Mouse (Mus musculus): ENCODE measurements around the gene Ptpn13. TPM values are rescaled to one million over a fixed set of nuclear protein-coding genes. Genes with fewer than 3 reads are reported as not detected.

Gene Ptpn13
- polyA plus RNA-seq, 1 experiment from 2014 or later = 19.1 TPM

GRCm38 (mm10) chr5:103395683-103396082 is 29.3 kb upstream of the Ptpn13 start:
- Histone ChIP-seq H3K36me3 (no peaks in the 10 kb centered on the region), H3K4me3 (no peak overlapping the region), H3K9ac (replicated peaks) (no peak overlapping the region), H3K4me2 (replicated peaks) (no peak overlapping the region), H3K27ac (replicated peaks) (no peak overlapping the region), H3K27me3 (no peaks in the 10 kb centered on the region), H3K4me1 (peaks cover 8% of the 10 kb centered on the region), H3K9me3 (no peaks in the 10 kb centered on the region)
- ATAC-seq (ENCODE audit: low FRiP score, low read depth) = no peak
- WGBS = 98% methylated on average over 5 of the region's 5 CpGs

DNA sequence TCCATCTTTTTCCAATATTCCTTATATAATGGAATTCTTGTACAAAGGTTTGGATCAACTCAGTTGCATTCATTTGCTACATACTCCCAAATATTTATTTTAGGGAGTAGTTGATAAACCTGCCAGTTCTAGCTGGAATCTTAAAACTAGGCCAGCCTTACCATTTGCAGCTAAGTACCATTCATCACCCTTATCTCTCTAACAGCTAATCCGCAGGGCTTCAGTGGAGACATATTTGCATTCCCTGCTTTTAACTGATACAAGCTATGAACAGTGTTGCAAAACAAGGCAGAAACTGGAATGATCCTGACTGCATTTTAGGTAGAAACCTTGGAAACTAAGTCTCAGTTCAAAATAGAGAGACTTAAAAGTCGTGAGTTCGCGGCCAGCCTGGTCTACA is 27.6 kb upstream of the Ptpn13 start:
- Histone ChIP-seq H3K9ac (replicated peaks) (no peak overlapping the region), H3K36me3 (no peaks in the 10 kb centered on the region), H3K4me3 (no peak overlapping the region), H3K9me3 (no peaks in the 10 kb centered on the region), H3K27ac (replicated peaks) (no peak overlapping the region), H3K27me3 (no peaks in the 10 kb centered on the region), H3K4me1 (peaks cover 16% of the 10 kb centered on the region), H3K4me2 (replicated peaks) (no peak overlapping the region)
- WGBS = 75% methylated on average over 4 of the region's 4 CpGs
- no peak for ATAC-seq (ENCODE audit: low FRiP score, low read depth)

GRCm38 (mm10) chr5:103404213-103404968 is 20.6 kb upstream of the Ptpn13 start:
- Histone ChIP-seq H3K27me3 (no peaks in the 10 kb centered on the region), H3K4me2 (replicated peaks) (no peak overlapping the region), H3K4me3 (no peak overlapping the region), H3K9ac (replicated peaks) (no peak overlapping the region), H3K9me3 (no peaks in the 10 kb centered on the region), H3K36me3 (no peaks in the 10 kb centered on the region), H3K27ac (replicated peaks) (no peak overlapping the region), H3K4me1 (peaks cover 7% of the 10 kb centered on the region; the same call in 1 of the 2 replicates)
- no peak for ATAC-seq (ENCODE audit: low FRiP score, low read depth)
- 85% methylated on average over 12 of the region's 12 CpGs for WGBS

DNA sequence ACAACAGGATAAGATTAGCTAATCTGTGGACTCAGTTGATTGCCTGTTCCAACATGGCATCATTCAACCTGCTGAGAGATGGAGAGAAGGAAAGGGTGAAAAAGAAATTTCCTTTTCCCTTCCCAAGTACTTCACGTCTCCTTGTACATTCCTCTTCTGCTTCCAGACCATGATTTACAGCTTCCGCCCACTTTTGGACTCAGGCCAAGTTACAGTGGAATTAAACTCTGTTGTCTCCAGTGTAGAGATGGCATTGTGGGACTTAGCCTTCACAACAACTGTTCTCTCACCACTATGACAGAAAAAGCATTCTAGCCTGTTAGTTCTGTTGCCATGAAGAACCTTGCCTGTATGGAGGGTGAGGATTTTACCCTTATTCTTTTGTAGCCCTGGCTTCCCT is 19.1 kb upstream of the Ptpn13 start:
- H3K4me1 ChIP-seq = peaks cover 7% of the 10 kb centered on the region; the same call in 1 of the 2 replicates
- H3K36me3 ChIP-seq = no peaks in the 10 kb centered on the region
- no peak overlapping the region for H3K27ac ChIP-seq (replicated peaks)
- WGBS = 71% methylated on average over 2 of the region's 2 CpGs
- H3K9me3 ChIP-seq = no peaks in the 10 kb centered on the region
- H3K4me3 ChIP-seq = no peak overlapping the region
- H3K27me3 ChIP-seq = no peaks in the 10 kb centered on the region
- ATAC-seq (ENCODE audit: low FRiP score, low read depth) = no peak
- H3K4me2 ChIP-seq (replicated peaks) = no peak overlapping the region
- H3K9ac ChIP-seq (replicated peaks) = no peak overlapping the region

- H3K36me3 ChIP-seq = no peaks in the 10 kb centered on the region
- no peak overlapping the region for H3K4me2 ChIP-seq (replicated peaks)
- H3K27me3 ChIP-seq = no peaks in the 10 kb centered on the region
- H3K9me3 ChIP-seq = no peaks in the 10 kb centered on the region
- H3K4me3 ChIP-seq = no peak overlapping the region
- no peak overlapping the region for H3K27ac ChIP-seq (replicated peaks)
- H3K9ac ChIP-seq (replicated peaks) = no peak overlapping the region
- no peak for ATAC-seq (ENCODE audit: low FRiP score, low read depth)
- WGBS = 63% methylated on average over 10 of the region's 10 CpGs
- no peaks in the 10 kb centered on the region for H3K4me1 ChIP-seq
These were observed 12.8 kb upstream of the Ptpn13 start for GRCm38 (mm10) chr5:103412020-103412747.

- Histone ChIP-seq H3K9me3 (no peaks in the 10 kb centered on the region), H3K36me3 (no peaks in the 10 kb centered on the region), H3K4me2 (replicated peaks) (no peak overlapping the region), H3K27ac (replicated peaks) (no peak overlapping the region), H3K4me1 (no peaks in the 10 kb centered on the region), H3K4me3 (no peak overlapping the region), H3K27me3 (no peaks in the 10 kb centered on the region), H3K9ac (replicated peaks) (no peak overlapping the region)
- no peak for ATAC-seq (ENCODE audit: low FRiP score, low read depth)
- 63% methylated on average over 3 of the region's 3 CpGs for WGBS
These were observed 10.4 kb upstream of the Ptpn13 start for GRCm38 (mm10) chr5:103414542-103414941.

GRCm38 (mm10) chr5:103418009-103418408 is 7.0 kb upstream of the Ptpn13 start:
- H3K4me3 ChIP-seq = no peak overlapping the region
- H3K9me3 ChIP-seq = no peaks in the 10 kb centered on the region
- no peak overlapping the region for H3K9ac ChIP-seq (replicated peaks)
- H3K36me3 ChIP-seq = no peaks in the 10 kb centered on the region
- H3K4me1 ChIP-seq = peaks cover 12% of the 10 kb centered on the region
- ATAC-seq (ENCODE audit: low FRiP score, low read depth) = no peak
- no peak overlapping the region for H3K27ac ChIP-seq (replicated peaks)
- H3K27me3 ChIP-seq = peaks cover 8% of the 10 kb centered on the region; the same call in 1 of the 2 replicates
- WGBS = 77% methylated on average over 9 of the region's 9 CpGs
- H3K4me2 ChIP-seq (replicated peaks) = no peak overlapping the region

DNA sequence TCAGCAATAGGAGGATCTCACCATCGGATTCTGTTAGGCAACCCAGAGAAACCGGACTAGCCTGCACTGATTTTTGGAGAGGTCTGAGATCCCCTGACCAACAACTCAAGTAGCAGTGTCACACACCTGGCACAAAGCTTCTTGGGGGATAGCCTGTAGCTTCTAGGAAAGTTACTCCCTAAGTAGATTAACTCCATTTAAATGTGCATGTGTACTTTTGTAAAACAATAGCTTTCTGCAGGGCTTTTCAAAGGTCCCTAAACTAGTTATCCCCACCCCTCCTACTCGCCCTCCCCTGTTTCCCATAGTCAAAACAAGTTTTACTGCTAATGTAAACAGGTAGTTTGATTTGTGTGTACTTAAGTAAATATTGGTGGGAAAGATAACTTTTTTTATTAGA is 6.1 kb upstream of the Ptpn13 start:
- WGBS = 49% methylated on average over 3 of the region's 3 CpGs
- Histone ChIP-seq H3K27ac (replicated peaks) (no peak overlapping the region), H3K4me2 (replicated peaks) (no peak overlapping the region), H3K36me3 (no peaks in the 10 kb centered on the region), H3K9me3 (no peaks in the 10 kb centered on the region), H3K4me3 (no peak overlapping the region), H3K9ac (replicated peaks) (no peak overlapping the region), H3K4me1 (peaks cover 18% of the 10 kb centered on the region), H3K27me3 (peaks cover 8% of the 10 kb centered on the region; the same call in 1 of the 2 replicates)
- ATAC-seq (ENCODE audit: low FRiP score, low read depth) = no peak

DNA sequence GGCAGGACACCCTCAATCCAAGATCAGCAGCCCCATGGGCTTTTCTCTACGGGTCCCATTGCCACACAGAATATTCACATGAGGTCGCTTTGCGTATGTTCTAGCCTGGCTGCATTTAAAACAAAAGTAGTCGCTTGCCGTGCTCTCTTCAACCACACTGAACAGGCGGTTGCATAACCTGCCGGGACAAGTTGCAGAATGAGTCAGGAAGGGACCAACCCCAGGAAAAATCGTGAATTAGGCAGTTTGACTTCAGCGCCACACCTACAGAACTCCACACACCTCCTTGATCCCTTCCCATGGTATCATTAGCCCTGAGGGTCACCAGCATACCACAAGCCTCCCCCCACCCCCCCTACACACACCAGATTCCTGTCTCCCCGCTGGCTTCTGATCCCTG is 4.4 kb upstream of the Ptpn13 start:
- 40% methylated on average over 10 of the region's 10 CpGs for WGBS
- Histone ChIP-seq H3K4me3 (no peak overlapping the region), H3K36me3 (no peaks in the 10 kb centered on the region), H3K27ac (replicated peaks) (no peak overlapping the region), H3K4me2 (replicated peaks) (no peak overlapping the region), H3K9me3 (no peaks in the 10 kb centered on the region), H3K27me3 (peaks cover 8% of the 10 kb centered on the region; the same call in 1 of the 2 replicates), H3K4me1 (peaks cover 28% of the 10 kb centered on the region), H3K9ac (replicated peaks) (no peak overlapping the region)
- no peak for ATAC-seq (ENCODE audit: low FRiP score, low read depth)

DNA sequence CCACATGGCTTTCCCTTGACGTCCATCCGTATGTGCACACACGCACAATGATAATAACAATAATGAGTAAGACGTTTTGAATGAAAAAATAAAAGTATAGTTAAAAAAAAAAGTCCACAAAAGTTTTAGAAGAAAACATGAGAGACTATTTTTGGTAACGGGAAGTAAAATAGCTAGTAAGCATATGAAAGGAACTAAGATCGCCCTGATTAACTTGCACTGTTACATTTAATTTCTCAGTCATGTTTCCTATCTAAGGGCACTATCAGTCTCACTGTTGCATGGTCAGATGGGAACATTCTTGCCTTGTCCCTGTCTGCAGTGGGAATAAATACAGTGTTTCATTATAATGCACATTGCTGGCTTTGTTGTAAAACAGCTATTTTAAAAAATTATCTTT is 2.4 kb upstream of the Ptpn13 start:
- Histone ChIP-seq H3K27ac (replicated peaks) (no peak overlapping the region), H3K4me1 (peaks cover 39% of the 10 kb centered on the region), H3K36me3 (no peaks in the 10 kb centered on the region), H3K27me3 (peaks cover 8% of the 10 kb centered on the region; the same call in 1 of the 2 replicates), H3K9me3 (no peaks in the 10 kb centered on the region), H3K4me2 (replicated peaks) (no peak overlapping the region), H3K4me3 (no peak overlapping the region), H3K9ac (replicated peaks) (no peak overlapping the region)
- 50% methylated on average over 6 of the region's 6 CpGs for WGBS
- no peak for ATAC-seq (ENCODE audit: low FRiP score, low read depth)

DNA sequence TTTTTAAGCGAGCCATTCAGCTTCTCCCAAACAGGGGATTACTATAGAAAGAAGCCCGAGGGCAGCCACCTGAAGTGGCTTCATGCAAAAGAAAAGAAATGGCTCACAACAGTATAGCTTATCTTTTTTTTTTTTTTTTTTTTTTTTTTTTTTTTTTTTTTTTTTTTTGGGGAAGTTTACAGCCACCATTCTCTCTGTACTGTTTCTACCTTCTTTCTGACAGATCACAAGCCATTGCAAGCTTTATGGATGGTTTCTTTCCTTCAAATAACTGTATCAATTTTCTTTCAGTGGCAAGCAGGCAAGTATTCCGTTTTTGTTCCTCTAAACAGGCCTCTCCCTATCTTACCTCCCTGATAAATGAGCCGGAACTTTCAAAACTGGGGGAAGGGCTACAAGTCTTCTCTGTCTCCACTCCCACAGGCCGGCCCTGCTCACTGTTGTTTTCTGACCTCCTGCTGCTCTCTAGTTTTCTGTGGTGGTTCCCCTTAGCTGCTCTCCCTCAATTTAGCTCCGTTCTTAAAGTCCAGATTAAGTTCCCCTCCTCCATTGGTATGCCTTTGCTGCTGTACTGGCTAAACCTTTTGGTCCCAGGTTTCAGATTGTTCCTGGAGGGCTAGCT is 1.6 kb upstream of the Ptpn13 start:
- peak overlapping the region; percentile 90; the same call in 1 of the 2 replicates for H3K27ac ChIP-seq (replicated peaks)
- no peaks in the 10 kb centered on the region for H3K36me3 ChIP-seq
- no peak overlapping the region for H3K9ac ChIP-seq (replicated peaks)
- ATAC-seq (ENCODE audit: low FRiP score, low read depth) = no peak
- H3K4me3 ChIP-seq = no peak overlapping the region
- WGBS = 4% methylated on average over 6 of the region's 6 CpGs
- H3K9me3 ChIP-seq = no peaks in the 10 kb centered on the region
- peaks cover 8% of the 10 kb centered on the region; the same call in 1 of the 2 replicates for H3K27me3 ChIP-seq
- H3K4me1 ChIP-seq = peaks cover 43% of the 10 kb centered on the region
- H3K4me2 ChIP-seq (replicated peaks) = peak overlapping the region; percentile 63

DNA sequence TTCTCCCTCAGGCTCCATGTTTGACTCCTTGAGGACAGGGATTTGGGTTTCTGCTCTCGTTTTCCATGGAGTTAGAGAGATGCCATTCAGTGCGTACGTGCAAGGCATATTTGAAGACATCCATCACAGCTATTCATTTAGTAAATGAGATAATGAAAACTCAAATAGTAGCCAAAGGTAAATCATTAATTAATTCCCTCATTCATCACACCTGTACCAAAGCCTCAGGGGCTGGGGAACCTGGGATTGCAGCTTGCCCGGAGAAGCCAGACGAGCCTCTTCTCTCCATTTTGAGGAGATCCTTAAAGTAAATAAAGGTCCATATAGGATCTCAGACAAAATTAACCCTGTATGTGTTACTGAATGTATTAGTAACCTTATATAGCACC is 1.1 kb upstream of the Ptpn13 start:
- Histone ChIP-seq H3K4me2 (replicated peaks) (peak overlapping the region; percentile 63), H3K9ac (replicated peaks) (no peak overlapping the region), H3K36me3 (no peaks in the 10 kb centered on the region), H3K4me1 (peaks cover 47% of the 10 kb centered on the region), H3K9me3 (no peaks in the 10 kb centered on the region), H3K4me3 (peak overlapping the region; percentile 82), H3K27me3 (peaks cover 8% of the 10 kb centered on the region; the same call in 1 of the 2 replicates), H3K27ac (replicated peaks) (peak overlapping the region; percentile 90)
- WGBS = 2% methylated on average over 5 of the region's 5 CpGs
- ATAC-seq (ENCODE audit: low FRiP score, low read depth) = no peak
